In the genomic region with DNA sequence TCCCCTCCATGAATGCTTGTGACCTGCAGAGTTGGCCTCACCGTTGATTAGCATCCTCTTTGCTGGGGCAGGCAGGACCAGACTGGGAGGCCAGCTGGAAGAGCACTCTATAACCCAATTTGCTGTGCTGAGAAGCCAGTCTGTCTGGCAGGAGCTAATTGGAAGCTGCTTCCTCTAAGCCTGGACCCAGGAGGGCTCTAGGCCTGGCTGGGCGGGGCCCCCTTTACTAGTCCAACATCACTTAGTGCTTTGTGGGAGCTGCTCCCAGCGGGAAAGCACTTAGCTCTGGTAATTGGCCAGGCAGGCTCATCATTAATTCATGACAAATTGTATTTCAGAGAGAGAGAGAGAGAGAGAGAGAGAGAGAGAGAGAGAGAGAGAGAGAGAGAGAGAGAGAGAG, we compare ENCODE assay signal across 11 mouse cellular contexts.
DNase-seq lines count a peak whose midpoint lies in the region; ATAC-seq and TF ChIP-seq lines count a peak whose summit lies in the region.
"Had no signal": no experiment of that assay in that cellular context is flagged by ENCODE, and none has a peak within 500 bp of the region (broad histone marks: within the 10 kb centered on the region; RNA-seq: fewer than 3 reads in every experiment).

No protein-coding gene starts in this region.

- no peaks in the 10 kb centered on the region for H3K36me3 ChIP-seq in hindbrain, embryonic 12.5 days
- H3K36me3 ChIP-seq in midbrain, embryonic 16.5 days (ENCODE audit: control insufficient read depth, insufficient read depth, low read length): no peaks in the 10 kb centered on the region
- H3K36me3 ChIP-seq: liver, embryonic 12.5 days had no signal

- H3K9ac ChIP-seq in hindbrain, embryonic 12.5 days: no peak overlapping the region
- H3K9ac ChIP-seq in midbrain, embryonic 16.5 days (ENCODE audit: low read depth, low read length): no peak overlapping the region
- H3K9ac ChIP-seq: liver, embryonic 12.5 days had no signal

- TF ChIP-seq POLR2A in brain, embryonic 14.5 days (IDR thresholded peaks at IDR 0.05; ENCODE audit: borderline replicate concordance, extremely low read depth, insufficient read depth, insufficient read length, poor library complexity, severe bottlenecking): no peak

- H3K27ac ChIP-seq in hindbrain, embryonic 12.5 days: peak overlapping the region; percentile 82
- no peak overlapping the region for H3K27ac ChIP-seq in midbrain, embryonic 16.5 days (ENCODE audit: low read length)
- H3K27ac ChIP-seq: liver, embryonic 12.5 days had no signal

- H3K4me2 ChIP-seq in hindbrain, embryonic 12.5 days (replicated peaks): no peak overlapping the region
- no peak overlapping the region for H3K4me2 ChIP-seq in midbrain, embryonic 16.5 days (ENCODE audit: low read length)
- H3K4me2 ChIP-seq: liver, embryonic 12.5 days had no signal

- peaks cover 30% of the 10 kb centered on the region for H3K4me1 ChIP-seq in hindbrain, embryonic 12.5 days
- H3K4me1 ChIP-seq in midbrain, embryonic 16.5 days (ENCODE audit: control insufficient read depth, insufficient read depth, low read length): peaks cover 4% of the 10 kb centered on the region; the same call in 1 of the 2 replicates
- H3K4me1 ChIP-seq: liver, embryonic 12.5 days; megakaryocyte, embryonic 14.5 days had no signal

- 43% methylated on average over 3 of the region's 3 CpGs for WGBS in hindbrain, embryonic 12.5 days
- WGBS in midbrain, embryonic 16.5 days: 26% methylated on average over 3 of the region's 3 CpGs

- no peak overlapping the region for H3K4me3 ChIP-seq in hindbrain, embryonic 12.5 days
- no peak overlapping the region for H3K4me3 ChIP-seq in midbrain, embryonic 16.5 days (ENCODE audit: low read depth, low read length)
- H3K4me3 ChIP-seq: liver, embryonic 12.5 days; megakaryocyte, embryonic 14.5 days had no signal

- peak; percentile 36 to 44 for DNase-seq in cerebellum, postnatal 10 days
- DNase-seq in cerebellum, postnatal 36 days: no peak
- peak; percentile 88 for DNase-seq in brain, embryonic 14.5 days (ENCODE audit: low read depth)
- no peak for DNase-seq in ovary, postnatal 36 days (ENCODE audit: low spot score)
- no peak for DNase-seq in urinary bladder, postnatal 25 days (ENCODE audit: low spot score)
- no peak for DNase-seq in gastrocnemius, postnatal 25 days

- no peaks in the 10 kb centered on the region for H3K27me3 ChIP-seq in hindbrain, embryonic 12.5 days
- no peaks in the 10 kb centered on the region for H3K27me3 ChIP-seq in midbrain, embryonic 16.5 days (ENCODE audit: control insufficient read depth, insufficient read depth, low read depth, low read length)
- H3K27me3 ChIP-seq: liver, embryonic 12.5 days; megakaryocyte, embryonic 14.5 days; Patski had no signal

- no peak for TF ChIP-seq CTCF in brain, embryonic 14.5 days (IDR thresholded peaks at IDR 0.05; ENCODE audit: borderline replicate concordance, extremely low read depth, insufficient read depth, insufficient read length)

- peak; percentile 89 for ATAC-seq in hindbrain, embryonic 12.5 days (ENCODE audit: low FRiP score)
- ATAC-seq in midbrain, embryonic 16.5 days: peak; percentile 78
- ATAC-seq: liver, embryonic 12.5 days had no signal

- no peaks in the 10 kb centered on the region for H3K9me3 ChIP-seq in hindbrain, embryonic 12.5 days (replicated peaks)
- no peaks in the 10 kb centered on the region for H3K9me3 ChIP-seq in midbrain, embryonic 16.5 days (replicated peaks; ENCODE audit: control insufficient read depth, low read length, poor library complexity, severe bottlenecking)
- H3K9me3 ChIP-seq: liver, embryonic 12.5 days; megakaryocyte, embryonic 14.5 days had no signal

Comparison
In these comparisons a context has a peak if more than half of its experiments do, and no peak if none do; other contexts are left out.
1. DNase-seq: peak in cerebellum, postnatal 10 days (2 of 2) and brain, embryonic 14.5 days (single experiment); none in cerebellum, postnatal 36 days (0 of 2), ovary, postnatal 36 days (single experiment), urinary bladder, postnatal 25 days (single experiment) and gastrocnemius, postnatal 25 days (single experiment).